Mouse (Mus musculus): ENCODE results near the gene Pex11a. TPM values are rescaled to one million over a fixed set of nuclear protein-coding genes. Genes with fewer than 3 reads are reported as not detected.

Pex11a gene
- polyA plus RNA-seq (2012; ENCODE audit: low replicate concordance) = 1.1 and 1.2 TPM in 2 replicates

DNA sequence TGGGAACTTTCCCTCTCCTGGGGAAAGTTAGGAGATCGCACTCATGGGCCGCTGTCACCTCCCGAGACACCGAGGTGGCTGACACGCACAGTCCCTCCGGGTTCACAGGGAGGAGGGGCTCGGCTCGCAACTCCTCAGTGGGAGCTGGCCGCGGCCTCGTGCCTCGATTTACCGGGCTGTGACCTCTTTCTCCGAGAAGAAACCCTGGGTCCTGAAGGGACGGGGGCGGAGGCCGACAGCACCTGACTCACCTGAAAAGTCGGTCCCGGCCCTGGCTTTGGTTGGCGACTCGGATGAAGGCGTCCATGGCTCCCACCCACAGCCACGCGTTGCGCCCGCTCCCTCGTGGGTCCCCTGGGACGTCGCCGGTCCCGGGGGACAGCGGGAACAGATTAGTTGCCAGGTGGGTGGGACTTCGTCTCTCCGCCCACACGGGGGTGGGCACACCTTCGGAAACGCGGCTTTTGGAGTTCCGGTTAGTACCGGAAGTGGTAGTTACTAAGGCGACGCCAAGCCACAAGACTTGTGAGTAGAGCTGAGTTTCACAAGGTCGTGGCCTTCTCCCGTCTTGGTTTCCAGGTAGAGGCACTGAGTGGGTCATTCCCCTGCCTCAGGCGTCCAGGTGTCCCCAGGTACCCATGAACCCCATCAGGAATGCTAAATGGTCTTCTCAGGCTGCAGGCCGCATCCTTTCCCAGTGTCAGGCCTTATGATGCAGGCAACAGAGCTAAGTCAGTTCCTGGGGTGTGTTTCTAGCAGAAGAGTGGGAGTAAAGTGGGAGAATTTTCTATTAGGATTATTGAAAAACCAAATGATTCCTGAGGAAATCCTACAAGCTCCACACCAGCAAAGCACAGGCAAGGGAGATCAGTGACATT, at the start of gene Pex11a, which contains the start of gene Wdr93:
TSS of gene Pex11a (minus strand) at position 473 of the 878 bp plus-strand sequence.
TSS of gene Wdr93 (plus strand) at position 505 of the 878 bp plus-strand sequence.

DNA sequence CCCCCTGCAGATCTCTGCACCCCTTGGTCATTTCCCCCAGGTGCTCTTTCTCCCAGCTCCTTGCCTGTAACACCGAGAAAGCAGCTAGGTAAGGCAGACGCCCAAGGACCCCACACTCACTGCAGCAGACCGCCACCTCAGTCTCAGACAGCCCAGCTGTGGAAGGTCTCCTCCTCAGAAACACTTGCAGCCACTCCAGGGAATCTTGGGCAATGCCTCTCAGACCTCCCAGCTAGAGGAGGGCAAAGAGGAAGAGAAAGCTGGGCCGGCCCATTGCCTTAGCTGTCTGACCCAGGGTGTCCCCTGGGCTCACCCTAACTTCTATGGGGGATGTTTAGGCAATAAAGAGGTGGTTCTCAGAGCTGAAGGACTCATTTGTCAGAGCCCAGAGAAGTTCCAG, 10.3 kb downstream of the Pex11a start, which contains the start of gene Plin1:
TSS of gene Plin1 (minus strand) at position 282 of the 400 bp plus-strand sequence.

DNA sequence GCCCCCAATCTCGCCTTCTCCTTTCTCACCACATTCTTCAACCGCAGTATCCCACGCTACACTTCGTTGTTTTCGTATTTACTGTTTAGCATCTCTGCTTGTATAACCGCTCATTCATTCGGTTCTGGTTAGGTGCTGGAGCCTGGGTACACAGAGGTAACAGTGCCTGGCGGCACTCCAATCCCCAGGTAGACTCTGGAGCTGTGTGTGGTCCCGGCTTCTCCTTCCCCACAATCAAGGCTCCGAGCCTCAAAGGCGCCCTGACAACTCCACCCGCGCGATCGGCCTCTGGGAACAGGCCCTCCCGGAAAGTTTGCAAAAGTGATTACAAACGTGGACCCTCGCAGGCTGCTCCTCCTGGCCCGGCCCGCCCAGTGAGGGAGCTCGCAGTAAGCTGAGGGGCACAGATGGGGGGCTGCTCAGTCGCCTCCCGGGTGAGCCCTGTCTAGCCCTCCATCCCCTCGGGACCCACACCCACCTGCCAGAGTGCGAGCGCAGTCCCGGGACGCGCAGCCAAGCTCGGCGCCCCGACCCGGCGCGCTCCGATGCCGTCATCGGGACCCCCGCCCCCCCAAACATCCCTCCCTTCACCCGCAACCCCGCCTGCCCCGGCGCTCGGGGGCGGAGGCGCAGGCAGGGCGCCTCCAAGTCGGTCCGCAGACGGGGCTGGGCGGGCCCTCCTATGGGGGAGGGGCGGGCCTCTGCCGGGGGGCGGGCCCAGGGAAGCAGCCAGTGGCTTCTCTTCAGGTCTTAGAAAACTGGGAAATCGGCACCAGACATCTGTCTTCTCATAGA, 27.5 kb downstream of the Pex11a start, which contains the start of gene Kif7:
TSS of gene Kif7 (minus strand) at position 534 of the 795 bp plus-strand sequence.

Other genes with a start within 250 kb of the Pex11a start
- 0.51 TPM in 1 of 2 replicates, not detected in the other for gene Rhcg, start 125.5 kb downstream of the Pex11a start, polyA plus RNA-seq (2012; ENCODE audit: low replicate concordance)
- gene Ticrr, start 82.9 kb downstream of the Pex11a start, polyA plus RNA-seq (2012; ENCODE audit: low replicate concordance) = 10.0 and 12.0 TPM in 2 replicates
- 0.61 and 0.99 TPM in 2 replicates for gene Kif7, start 27.4 kb downstream of the Pex11a start, polyA plus RNA-seq (2012; ENCODE audit: low replicate concordance)
- not detected in 2 replicates for gene Plin1, start 10.2 kb downstream of the Pex11a start, polyA plus RNA-seq (2012; ENCODE audit: low replicate concordance)
- gene Wdr93, start within 50 bp of the Pex11a start, polyA plus RNA-seq (2012; ENCODE audit: low replicate concordance) = not detected in 2 replicates
- gene Mesp1, start 50.7 kb upstream of the Pex11a start, polyA plus RNA-seq (2012; ENCODE audit: low replicate concordance) = not detected in 2 replicates
- 0.26 and 0.38 TPM in 2 replicates for gene Mesp2, start 67.6 kb upstream of the Pex11a start, polyA plus RNA-seq (2012; ENCODE audit: low replicate concordance)
- 6.6 and 6.8 TPM in 2 replicates for gene Anpep, start 117.9 kb upstream of the Pex11a start, polyA plus RNA-seq (2012; ENCODE audit: low replicate concordance)
- 3.1 and 7.1 TPM in 2 replicates for gene Ap3s2, start 177.5 kb upstream of the Pex11a start, polyA plus RNA-seq (2012; ENCODE audit: low replicate concordance)
- 0.47 TPM in 1 of 2 replicates, not detected in the other for gene Arpin, start 192.2 kb upstream of the Pex11a start, polyA plus RNA-seq (2012; ENCODE audit: low replicate concordance)

Measured in leukemia stem cell, adult 10-12 weeks (primary cell).